Mouse (Mus musculus): ENCODE measurements around the gene Shpk.
A peak's percentile ranks its signal among the peaks of the same experiment; 100 is the strongest.

Gene Shpk

DNA sequence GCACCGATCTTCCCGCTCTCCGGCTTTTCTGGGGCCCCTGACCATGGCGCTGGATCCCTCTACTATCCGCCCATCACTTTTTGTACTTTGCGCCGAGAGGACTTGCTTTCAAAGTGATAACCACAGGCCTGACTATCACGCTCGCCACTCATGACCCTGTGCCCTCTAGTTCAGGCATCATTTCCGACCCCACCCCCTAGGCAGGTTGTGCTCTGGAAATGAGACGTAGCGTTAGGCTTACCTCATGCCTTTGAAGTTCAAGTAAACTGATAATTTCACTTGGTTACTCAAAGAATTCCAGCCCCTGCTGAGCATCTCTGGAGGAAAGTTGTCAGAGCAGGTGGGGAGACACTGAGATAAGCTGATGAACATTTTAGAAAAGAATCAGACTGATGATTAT is 619 bp downstream of the Shpk start:
- no peak for DNase-seq (ENCODE audit: low read depth)

DNA sequence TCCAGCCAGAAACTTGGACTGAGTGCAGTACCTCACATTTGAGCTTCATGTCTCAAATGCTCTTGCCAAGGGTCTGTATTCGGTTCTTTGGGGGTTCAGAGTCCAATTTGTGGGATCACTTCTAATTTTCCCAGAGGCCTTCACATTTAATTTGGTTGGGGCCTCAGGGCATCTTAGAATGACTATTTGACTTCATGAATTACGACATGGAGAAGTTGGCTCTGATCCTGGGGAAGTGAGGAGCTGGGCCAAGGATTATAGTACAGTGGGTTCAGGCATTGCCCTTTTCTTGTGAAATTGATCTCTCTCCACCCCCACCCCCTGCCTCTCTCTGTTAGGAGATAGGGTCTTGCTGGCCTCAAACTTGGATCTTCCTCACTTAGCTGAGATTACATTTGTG is 1.8 kb downstream of the Shpk start:
- DNase-seq (ENCODE audit: low read depth) = no peak

DNA sequence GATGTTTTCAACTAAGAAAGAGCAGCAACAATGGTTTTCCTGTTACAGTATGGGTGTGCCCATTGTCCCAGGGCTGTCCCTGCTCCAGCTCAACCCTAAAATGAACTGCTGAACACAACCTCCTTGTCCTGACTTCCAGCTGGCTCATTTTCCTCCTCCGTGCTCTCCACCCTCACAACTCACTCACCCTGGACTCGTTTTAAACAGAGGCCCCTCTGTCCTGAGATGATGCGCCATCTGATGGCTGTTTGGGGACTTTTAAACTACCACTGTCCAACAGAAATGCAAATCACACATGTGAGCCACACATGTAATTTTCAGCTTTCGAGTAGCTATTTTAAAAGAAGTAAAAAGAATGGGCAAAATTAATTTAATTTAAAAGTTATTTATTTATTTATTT is 2.3 kb downstream of the Shpk start:
- no peak for DNase-seq (ENCODE audit: low read depth)

DNA sequence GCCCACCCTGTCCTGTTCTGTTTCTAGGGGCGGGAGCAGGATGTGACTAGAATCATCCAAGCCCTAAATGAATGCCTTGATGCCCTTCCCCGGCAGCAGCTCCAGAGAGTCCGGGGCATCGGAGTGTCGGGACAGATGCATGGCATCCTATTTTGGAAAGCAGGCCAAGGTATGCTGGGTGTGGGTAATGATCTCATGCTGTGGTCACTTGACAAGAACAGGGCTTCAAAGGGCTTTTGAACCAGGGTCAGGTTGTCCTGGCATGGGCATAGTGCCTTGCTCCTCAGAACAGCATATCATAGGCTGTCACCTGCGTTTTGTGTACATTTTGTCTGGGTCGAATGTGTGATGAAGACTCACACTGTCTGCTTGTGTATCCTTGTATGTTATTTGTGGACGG is 4.6 kb downstream of the Shpk start:
- no peak for DNase-seq (ENCODE audit: low read depth)

DNA sequence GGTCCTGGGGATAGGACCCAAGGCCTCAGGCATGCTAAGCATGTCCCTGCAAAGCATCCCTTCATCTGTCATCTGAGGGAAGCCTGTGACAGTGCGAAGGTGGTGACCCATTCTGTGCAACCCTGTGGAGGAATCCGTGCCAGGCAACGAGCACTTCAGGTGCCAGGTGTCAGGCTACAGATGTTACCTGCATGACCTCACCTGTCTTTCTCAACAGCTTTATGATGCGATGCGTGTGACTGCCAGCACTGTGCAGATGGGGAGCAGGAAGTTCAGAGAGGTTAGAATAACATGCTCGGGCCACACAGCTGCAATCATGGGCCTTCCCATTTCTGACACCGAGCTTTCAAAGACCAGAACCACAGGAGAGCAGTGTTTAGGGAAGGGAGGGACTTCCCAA is 5.9 kb downstream of the Shpk start:
- no peak for DNase-seq (ENCODE audit: low read depth)

DNA sequence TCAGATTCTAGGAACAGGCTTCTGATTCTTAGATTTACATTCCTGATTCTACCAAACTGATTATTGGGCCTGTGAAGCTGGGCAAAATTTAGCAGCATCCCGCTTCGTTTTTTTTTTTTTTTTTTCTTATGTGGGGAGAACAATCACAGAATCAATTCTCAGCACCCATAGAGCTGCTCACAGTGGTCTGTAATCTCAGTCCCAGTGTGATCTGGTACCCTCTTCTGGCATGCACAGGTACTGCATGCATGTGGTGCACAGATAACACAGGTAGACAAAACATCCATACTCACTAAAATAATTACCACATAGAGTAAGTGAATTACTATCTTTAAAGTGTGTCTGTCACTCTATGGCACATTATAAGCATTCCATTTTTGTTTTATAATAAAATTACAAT is 8.4 kb downstream of the Shpk start:
- DNase-seq (ENCODE audit: low read depth) = no peak

DNA sequence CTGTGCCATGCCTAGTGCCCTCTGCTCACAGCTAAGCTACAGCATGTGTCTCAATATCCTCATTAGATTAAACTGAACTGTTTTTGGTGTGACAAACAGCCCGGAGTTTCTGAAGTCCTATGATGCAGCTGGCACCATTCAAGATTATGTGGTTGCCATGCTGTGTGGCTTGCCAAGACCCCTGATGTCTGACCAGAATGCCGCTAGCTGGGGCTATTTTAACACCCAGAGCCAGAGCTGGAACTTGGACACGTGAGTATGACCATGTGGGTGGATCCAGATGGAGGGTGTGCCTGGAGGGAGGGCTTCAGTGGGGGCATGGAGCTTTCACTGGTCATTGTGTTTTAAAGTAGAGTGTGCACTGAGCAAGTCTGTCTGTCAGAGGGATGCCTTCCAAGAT is 14.7 kb downstream of the Shpk start:
- no peak for DNase-seq (ENCODE audit: low read depth)

DNA sequence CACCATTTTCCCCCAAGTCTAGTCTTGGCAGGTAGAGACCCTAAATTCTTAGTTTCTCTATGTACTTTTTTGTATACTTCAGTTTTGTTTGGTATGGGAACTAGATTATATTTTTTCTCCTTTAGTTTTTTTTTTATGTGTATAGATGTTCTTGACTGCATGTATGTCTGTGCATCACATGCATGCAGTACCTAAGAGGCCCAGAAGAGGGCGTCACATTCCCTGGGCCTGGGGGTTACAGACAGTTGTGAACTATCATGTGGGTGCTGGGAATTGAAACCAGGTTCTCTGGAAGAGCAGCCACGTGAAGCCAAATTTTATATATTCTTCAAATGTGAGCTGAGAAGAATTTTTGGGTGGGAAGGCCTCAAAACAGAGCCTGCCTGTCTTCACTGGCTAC is 20.4 kb downstream of the Shpk start:
- no peak for DNase-seq (ENCODE audit: low read depth)

DNA sequence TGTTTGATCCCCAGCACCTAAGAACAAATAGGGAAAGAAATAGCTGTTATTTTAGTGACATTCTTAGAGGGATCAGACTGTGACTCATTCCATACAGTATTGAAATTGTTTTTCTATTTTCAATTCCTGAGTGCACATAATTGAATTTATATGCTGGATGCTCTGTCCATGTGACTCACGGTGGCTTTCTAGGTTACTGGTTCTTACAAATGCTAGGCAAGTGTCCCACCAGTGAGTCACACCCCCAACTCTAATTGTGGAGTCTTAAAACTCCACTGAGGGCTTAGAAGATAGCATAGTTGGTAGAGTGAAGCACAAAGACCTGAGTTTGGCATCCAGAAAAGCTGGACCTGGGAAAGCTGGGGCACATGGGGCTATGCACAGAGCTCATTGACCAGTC is 21.4 kb downstream of the Shpk start:
- DNase-seq (ENCODE audit: low read depth) = no peak

DNA sequence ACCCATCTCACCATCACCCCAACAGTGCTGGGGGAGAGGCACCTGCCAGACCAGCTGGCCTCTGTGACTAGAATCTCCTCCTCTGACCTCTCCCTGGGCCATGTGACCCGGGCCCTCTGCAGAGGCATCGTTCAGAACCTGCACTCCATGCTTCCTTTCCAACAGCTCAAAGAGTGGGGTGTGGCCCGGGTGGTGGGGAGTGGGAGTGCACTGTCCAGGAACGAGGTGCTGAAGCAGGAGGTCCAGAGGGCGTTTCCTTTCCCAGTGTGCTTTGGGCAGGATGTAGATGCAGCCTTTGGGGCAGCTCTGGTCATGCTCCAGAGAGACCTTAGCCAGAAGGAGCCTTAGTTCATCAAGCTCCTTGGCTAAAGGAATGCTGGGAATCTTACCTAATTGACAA is 23.6 kb downstream of the Shpk start:
- DNase-seq (ENCODE audit: low read depth) = no peak

DNA sequence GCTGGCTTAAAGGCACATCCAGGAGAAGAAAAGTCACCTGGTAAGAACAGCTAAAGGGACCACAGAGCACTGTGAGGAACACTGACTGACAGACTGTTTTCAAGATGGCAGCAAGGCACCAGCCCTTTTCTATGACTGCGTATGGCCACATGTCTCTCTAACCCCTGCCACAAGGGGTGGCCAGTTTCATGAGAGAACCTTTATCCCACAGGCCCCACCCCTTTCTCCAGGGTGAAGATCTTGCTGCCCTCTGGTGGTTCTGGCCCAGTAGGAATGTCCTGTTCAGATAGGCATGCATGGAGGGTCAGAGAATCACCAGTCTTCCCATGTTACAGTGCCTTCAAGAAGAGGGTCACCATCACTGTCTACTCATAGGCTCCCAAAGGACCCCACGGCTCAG is 24.7 kb downstream of the Shpk start:
- no peak for DNase-seq (ENCODE audit: low read depth)

DNA sequence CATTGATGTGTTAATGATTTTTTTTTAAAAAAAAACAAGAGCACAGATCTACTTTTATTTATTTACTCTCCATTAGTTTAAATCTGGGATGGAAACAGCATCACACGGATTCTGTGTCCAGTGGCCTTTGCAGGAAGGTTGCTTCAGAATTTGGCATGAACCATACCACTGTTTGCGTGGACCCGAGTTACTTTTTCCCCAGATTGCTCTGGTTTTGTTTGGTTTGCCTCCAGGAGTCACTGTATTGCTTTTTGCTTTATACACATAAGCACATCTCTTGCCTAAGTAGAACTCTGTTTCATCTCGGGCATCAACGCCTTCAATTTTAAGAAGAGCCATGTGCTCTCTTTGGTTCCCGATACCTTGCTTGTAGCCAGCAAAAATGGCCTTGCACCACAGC is 26.6 kb downstream of the Shpk start:
- DNase-seq (ENCODE audit: low read depth) = no peak

DNA sequence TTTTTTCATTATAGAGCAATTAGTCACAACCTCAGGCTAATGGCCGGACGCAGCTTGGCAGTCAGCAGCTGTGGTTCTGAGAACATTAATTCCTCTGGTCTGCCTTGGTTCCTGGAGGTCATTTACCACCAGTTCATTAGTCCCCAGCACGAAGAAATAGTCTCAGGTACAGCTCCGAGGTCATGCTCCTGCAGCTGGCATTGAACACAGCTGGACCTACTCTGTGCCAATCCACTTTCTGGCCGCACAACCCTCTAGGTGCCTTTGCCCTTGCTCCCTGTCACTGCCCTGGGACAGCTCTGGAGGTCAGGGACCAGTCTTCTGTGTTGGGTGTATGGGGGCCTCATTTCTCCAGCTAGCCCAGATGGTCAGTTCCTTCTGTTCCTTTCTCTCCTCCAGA is 29.6 kb downstream of the Shpk start:
- no peak for DNase-seq (ENCODE audit: low read depth)

DNA sequence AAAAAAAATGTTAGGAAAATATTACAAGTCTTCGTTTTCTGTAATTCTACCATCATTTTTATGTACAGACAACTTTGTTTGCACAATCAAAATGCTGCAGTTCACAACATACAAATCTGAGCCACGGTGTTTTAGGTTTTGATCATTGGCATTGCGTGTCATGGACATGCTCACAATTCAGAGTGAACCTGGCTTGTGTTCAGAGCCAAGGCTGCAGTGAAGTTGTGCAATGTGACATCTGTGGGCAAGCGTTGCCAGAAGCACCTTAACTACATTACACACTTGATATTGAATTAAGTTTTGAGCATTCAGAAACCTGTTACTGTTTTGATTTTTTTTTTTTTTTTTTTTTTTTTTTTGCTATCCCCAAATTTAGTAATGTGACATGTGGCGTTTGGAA is 30.8 kb downstream of the Shpk start:
- no peak for DNase-seq (ENCODE audit: low read depth)

DNA sequence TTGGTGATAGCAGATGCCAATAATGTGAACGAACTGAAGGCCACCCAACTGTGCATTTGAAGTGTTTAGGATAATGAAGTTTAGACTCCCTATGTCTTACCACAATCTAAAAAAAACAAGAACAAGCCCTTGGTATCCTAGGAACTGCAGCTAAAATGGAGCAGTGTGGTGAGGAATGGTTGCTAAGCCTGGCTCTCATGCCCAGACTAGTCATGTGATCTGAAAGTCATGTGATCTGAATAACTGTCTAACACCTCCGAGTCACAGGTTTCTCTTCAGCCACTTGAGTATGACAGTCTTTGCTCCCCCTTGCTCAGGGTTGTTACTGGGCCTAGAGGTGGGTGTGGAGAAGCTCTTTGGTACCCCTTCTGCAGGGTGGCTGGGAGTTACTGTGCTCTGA is 33.3 kb downstream of the Shpk start:
- no peak for DNase-seq (ENCODE audit: low read depth)

DNA sequence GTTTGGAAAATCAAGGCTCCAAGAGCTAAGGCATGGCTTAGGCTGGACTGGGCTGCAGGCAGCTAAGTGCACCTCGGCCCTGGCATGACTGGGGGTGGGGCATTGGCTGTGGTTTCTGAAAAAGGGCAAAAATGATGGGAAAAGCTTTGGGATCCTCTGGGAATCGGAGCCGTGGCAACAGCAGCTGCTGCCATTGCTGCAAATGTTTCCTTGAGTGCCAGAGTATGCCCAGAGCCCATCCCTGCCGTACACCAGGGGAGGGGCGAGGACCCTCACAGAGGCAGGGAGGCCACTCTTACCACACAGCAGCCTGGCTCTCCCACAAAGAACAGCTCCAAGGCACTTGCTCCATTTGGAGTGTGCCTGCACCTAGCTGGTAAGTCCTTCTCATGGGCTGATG is 34.7 kb downstream of the Shpk start, which contains the start of gene Trpv1:
Trpv1 (plus strand) TSS at position 301 of the 400 bp plus-strand sequence.
- DNase-seq (ENCODE audit: low read depth) = no peak

DNA sequence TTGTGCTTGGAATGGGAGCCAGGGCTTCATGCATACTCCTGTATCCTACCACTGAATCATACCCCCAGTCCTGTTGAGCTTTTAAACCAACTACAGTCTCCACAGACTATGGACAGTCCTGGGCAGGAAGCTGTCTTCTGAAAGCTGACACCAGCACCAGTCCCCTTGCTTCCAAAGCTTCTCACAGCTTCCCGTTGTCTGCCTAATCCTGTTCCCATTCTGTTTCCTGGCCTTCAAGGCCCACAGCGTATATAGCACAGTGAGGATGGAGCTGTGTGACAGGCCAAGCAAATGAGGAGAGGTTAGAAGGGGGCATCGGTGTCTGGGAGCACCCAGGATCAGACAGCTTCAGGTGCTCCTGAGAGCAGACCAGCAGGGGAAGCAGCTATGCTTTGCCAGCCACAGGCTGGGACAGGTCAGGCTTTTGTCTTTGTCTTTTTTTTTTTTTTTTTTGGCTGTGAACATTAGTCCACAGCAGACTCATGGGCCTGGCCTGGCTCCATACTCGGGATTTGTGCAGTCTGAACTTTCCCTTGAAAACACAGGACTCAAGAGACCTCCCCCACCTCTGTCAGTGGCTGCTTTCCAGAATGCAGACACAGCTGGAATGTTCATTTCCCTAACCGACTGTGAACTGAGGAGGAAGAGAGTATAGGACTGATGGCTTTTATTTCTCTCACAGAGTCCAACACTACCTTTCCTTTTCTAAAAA is 36.9 kb downstream of the Shpk start:
- DNase-seq (ENCODE audit: low read depth) = peak; percentile 84

DNA sequence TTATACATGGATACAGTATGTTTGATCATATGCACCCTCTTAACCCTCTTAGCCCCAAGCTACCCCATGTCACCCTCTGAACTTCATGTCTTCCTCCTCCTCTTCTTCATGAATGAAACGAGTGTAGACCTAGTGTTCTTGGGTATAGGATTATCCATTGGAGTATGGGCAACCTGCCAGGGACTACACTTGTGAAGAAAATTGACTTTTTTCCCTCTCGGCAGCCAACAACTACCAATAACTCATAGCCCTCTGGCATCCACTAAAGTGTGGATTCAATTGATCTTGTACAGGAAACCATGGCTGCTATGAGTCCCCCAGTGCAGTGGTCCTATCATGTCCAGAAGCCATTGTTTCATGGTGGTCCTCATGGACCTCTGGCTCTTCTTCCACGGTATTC is 37.5 kb downstream of the Shpk start:
- no peak for DNase-seq (ENCODE audit: low read depth)

DNA sequence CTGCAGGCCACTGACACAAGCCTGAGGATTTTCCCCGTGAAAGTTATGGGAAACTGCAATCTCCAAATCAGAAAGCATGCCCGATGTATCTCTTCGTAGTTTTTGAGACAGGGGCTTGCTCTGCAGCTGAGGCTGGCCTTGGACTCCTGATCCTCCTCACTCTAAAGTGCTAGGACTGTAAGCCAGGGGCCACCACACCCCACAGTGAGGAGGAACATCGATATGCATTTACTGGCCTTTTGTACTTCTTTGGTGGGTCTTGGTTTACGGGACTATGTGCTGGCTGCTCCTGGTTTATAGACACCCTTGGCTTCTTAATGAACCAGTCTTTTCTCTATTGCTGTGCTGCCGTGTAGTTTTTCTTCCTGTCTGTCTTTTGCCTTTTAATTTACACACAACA is 42.9 kb downstream of the Shpk start:
- DNase-seq (ENCODE audit: low read depth) = no peak

DNA sequence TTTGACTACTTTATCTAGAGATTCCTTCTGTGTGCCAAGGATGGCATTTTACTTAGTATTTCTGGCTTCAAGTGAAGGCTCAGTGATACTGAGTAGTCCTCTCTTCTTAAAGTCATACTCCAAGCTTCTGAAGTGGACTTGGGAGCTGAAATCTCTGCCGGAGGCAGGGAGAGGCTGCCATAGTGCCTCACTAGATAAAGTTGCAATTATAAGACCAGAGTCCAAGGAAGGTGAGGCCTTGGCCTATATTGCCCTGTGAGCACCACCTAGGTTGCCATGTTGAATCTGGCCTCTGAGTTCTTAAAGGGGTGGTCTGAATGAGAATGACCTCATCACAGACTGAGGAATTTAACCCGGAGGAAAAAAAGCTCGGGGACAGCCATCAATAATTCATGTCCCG is 43.5 kb downstream of the Shpk start:
- no peak for DNase-seq (ENCODE audit: low read depth)

DNA sequence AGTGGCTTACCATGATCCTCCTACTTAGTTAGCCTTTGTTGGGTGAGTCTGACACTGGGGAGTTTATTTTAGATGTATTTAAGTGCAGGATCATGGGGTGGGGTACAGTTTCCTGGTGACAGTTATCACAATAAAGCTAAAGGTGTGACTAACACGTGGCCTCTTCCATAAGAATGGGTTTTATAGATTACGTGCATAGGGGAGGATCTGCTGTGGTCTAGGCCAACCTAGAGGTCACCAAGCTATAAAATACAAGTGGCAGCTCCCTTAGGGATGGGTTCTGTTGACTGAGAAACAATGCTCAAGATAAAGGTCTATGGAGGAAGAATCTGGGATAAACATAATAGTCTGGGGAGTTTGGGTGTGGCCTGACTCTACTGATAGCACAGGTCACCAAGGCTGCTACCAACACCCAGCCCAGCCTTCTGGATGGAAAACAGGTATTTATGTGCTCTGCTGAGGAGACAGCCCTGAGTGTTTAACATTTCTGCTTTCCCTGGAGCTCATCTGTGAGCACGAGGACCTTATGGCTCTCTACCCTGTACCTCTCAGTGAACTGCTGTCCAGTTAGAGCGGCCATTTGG is 58.2 kb downstream of the Shpk start:
- no peak for DNase-seq (ENCODE audit: low read depth)

DNA sequence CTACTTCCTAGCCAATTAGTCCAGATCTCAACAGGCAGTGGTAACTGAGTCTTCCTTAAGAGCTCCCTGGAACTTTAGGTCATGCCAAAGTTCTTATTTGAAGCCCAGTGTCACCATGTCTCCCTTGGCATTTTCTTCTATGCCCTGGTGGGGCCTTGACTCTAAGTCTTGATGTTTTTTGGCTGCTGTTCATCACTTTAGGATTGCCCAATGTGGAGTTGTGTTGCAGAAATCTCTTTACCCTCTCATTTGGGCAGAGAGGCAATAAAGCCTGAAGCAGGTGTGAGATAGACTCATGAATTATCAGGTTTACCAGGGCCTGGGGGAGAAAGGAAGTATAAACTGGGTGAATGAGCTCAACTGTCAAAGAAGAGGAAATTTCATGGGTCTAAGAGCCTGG is 59.4 kb downstream of the Shpk start:
- no peak for DNase-seq (ENCODE audit: low read depth)

DNA sequence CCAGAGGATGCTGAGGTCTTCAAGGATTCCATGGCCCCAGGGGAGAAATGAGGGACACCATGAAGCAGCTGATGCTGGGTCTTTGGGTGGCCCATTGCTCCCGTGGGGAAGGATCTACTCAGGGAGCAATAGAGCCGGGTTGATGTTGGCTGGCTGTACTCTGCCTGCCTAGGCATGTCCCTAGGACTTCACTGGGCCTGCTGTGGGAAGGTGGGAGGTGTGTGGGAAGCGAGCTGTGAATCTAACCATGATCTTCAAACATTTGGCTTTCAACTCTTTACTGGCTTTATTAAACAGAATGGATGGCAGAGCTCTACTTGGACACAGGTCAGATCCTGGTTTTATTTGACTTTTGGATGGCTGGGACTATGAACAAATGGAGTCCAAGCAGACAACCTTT is 61.2 kb downstream of the Shpk start:
- DNase-seq (ENCODE audit: low read depth) = no peak

DNA sequence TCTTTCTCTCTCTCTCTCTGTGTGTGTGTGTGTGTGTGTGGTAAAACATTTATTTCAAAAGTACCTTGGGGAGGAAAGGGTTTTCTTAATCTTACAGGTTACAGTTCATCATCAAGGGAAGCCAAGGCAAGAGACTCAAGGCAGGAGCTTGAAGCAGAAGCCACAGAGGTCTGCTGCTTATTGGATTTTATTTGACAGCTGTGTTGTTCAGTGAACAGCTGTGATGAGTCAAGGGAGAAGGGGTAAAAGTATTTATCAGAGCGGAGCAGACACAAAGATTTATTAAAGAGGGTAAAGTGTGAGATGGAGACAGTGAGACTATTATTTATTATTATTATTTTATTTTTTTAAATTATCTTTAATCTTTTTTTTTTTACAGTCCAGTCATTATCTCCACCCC is 62.1 kb downstream of the Shpk start:
- no peak for DNase-seq (ENCODE audit: low read depth)

Measured in fibroblast of lung, adult 2 months (primary cell).